Mouse (Mus musculus): Measurements from ENCODE around the gene Chst14. TPM values are rescaled to one million over a fixed set of nuclear protein-coding genes. Genes with fewer than 3 reads are reported as not detected.

The Chst14 gene
- polyA plus RNA-seq (2016; fragmentation: Nextera tagmentation; extraction: Ambion mirVana), result 18.3 and 18.4 TPM in 2 replicates

DNA sequence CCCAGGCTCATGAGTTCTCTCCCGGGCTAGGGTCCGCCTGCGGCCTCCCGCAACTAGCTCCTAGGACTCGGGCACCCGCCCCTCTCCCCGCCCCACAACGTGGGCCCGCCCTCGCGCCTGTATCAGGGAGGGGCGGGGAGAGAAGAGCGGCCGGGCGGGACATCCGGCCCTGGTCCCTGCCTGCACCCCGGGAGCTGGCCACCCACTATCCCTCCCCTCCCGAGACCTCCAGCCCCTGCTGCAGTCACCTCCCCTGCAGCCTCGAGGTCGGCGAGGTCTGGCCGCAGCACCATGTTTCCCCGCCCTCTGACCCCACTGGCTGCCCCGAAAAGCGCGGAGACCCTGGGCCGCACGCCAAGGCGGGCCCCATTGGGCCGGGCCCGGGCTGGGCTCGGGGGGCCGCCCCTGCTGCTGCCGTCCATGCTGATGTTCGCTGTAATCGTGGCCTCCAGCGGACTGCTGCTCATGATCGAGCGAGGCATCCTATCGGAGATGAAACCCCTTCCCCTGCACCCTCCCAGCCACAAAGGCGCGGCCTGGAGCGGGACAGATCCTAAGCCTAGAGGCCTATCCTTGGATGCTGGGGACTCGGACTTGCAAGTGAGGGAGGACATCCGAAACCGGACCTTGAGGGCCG is at the start of gene Chst14:
Chst14 (plus strand) TSS at position 136 of the 637 bp plus-strand sequence.
- ATAC-seq (ENCODE audit: low FRiP score, low read depth), result peak; percentile 90
- no peaks in the 10 kb centered on the region for H3K27me3 ChIP-seq (replicated peaks)
- peaks cover 25% of the 10 kb centered on the region for H3K4me1 ChIP-seq
- WGBS, result 1% methylated on average over 46 of the region's 47 CpGs
- no peak within 1 kb of the TSS for H3K27ac ChIP-seq
- H3K4me3 ChIP-seq, result peak within 1 kb of the TSS; percentile 66
- peak within 1 kb of the TSS; percentile 95 for H3K4me2 ChIP-seq (replicated peaks)
- peak within 1 kb of the TSS; percentile 83 for H3K9ac ChIP-seq
- H3K36me3 ChIP-seq, result peaks cover 22% of the 10 kb centered on the region
- H3K9me3 ChIP-seq, result no peaks in the 10 kb centered on the region

DNA sequence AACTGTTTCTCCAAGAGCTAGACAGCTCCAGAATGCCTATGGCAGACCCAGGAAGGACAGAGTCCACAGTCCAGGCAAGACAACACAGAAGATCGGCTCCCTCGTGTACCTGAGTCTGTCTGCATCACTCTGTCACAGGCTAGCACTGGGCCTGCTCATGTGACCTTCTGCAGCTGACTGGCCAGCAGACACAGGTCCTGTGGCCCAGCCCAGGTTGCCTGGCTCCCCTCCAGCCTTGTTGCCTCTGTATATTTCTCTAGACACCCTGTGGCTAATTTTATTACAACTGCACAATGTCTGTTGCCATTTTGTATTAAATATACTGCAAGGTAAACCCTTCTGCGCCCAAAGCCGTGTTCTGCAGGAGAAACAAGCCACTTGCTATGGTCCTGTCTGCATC is 45.3 kb upstream of the Chst14 start:
- Histone ChIP-seq H3K9me3 (no peaks in the 10 kb centered on the region), H3K9ac (no peak overlapping the region), H3K27me3 (replicated peaks) (0 out of 2 replicates have a peak, but pooled peaks cover 5% of the 10 kb centered on the region), H3K4me2 (replicated peaks) (no peak overlapping the region), H3K4me1 (peaks cover 6% of the 10 kb centered on the region; the same call in 1 of the 2 replicates), H3K27ac (no peak overlapping the region), H3K4me3 (no peak overlapping the region), H3K36me3 (peaks cover 29% of the 10 kb centered on the region)
- WGBS, result 88% methylated on average over 4 of the region's 4 CpGs
- no peak for ATAC-seq (ENCODE audit: low FRiP score, low read depth)

DNA sequence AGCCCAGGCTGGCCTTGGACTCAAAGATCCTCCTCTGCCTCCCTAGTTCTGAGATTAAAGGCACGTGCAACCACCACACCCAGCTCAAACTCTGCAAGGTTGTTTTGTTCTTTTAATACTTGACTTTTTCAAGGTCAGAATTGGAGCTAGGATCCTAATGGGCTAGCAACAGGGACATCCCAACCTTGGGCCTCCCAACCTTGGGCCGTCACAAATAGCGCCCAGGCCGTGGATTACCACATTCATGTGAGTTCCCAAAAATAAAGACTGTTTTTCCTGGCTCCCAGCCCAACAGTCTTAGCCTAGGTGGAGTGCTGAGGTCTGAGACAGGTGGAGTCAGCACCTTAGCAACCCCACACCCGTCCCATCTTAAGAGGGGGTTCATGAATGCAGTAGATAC is 44.3 kb upstream of the Chst14 start:
- peaks cover 6% of the 10 kb centered on the region; the same call in 1 of the 2 replicates for H3K4me1 ChIP-seq
- no peak overlapping the region for H3K4me3 ChIP-seq
- no peak for ATAC-seq (ENCODE audit: low FRiP score, low read depth)
- no peak overlapping the region for H3K9ac ChIP-seq
- H3K36me3 ChIP-seq, result peaks cover 21% of the 10 kb centered on the region
- H3K9me3 ChIP-seq, result no peaks in the 10 kb centered on the region
- 87% methylated on average over 5 of the region's 5 CpGs for whole genome bisulfite sequencing
- 0 out of 2 replicates have a peak, but pooled peaks cover 5% of the 10 kb centered on the region for H3K27me3 ChIP-seq (replicated peaks)
- no peak overlapping the region for H3K27ac ChIP-seq
- no peak overlapping the region for H3K4me2 ChIP-seq (replicated peaks)

DNA sequence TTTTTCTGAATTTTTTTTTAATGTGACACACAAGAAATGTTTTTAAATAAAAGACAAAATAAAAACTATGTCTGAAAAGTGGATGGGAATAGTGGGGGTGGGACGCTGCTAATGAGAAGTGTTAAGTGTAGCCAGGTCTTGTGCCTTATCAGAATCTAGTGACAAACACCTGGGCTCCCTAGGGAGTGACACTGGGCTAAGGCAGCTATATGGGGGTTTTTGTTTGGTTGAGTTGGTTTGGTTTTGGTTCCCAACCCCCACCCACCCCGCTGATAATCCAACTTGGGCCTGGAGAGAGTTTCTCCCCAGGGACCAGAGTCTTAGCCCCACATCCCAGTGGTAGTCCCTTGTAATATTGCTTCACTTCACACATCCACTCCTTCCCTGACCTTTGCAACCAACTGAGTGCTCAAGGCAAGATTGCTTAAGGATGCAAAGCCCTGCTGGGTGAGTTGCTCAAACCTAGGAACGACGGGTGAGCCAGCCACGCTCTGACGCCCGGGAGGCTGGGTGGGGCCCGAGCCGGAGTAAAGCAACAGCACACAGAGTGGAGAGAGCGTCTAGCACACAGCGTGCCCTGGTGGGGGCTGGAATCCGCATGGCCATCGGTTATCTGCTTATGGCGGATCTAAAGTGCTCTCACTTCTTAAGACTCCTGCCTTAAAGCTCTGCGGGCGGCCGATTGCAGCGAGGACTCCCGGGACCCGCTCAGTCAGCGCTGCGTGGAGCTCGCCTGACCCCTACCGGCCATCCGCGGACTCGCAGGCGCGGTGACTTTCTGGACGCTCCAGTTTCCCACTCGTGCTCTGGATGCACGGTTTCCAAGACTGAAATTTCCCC is 43.2 kb upstream of the Chst14 start:
- ATAC-seq (ENCODE audit: low FRiP score, low read depth), result peak; percentile 80
- Histone ChIP-seq H3K27ac (no peak overlapping the region), H3K36me3 (peaks cover 12% of the 10 kb centered on the region; the same call in 1 of the 2 replicates), H3K4me3 (peak overlapping the region; percentile 28; the same call in 1 of the 2 replicates), H3K9me3 (no peaks in the 10 kb centered on the region), H3K4me1 (peaks cover 6% of the 10 kb centered on the region; the same call in 1 of the 2 replicates), H3K27me3 (replicated peaks) (0 out of 2 replicates have a peak, but pooled peaks cover 5% of the 10 kb centered on the region), H3K4me2 (replicated peaks) (peak overlapping the region; percentile 73), H3K9ac (peak overlapping the region; percentile 40; the same call in 1 of the 2 replicates)
- 2% methylated on average over 32 of the region's 32 CpGs for WGBS

DNA sequence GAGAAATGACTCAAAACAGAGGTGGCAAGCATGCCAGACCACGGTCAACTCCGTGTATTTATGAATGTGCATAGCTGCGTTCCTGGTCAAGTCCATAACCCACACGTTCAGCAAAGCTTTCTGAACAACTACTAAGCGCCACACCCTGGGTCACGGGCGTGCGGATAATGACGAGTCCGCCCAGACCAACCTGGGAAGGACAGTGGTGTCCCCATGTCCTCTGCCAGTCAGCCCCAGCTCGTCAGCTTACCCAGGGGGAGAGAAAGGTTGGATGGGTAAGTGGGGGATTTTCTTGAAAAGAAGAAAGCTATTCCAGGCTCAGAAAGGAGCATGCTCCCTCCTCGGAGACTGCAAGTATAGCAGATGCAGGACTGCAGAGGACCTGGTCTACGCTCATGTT is 38.9 kb upstream of the Chst14 start:
- H3K36me3 ChIP-seq, result no peaks in the 10 kb centered on the region
- 82% methylated on average over 13 of the region's 13 CpGs for WGBS
- H3K27ac ChIP-seq, result no peak overlapping the region
- peaks cover 6% of the 10 kb centered on the region; the same call in 1 of the 2 replicates for H3K4me1 ChIP-seq
- no peak overlapping the region; the same call in 1 of the 2 replicates for H3K4me2 ChIP-seq (replicated peaks)
- no peak overlapping the region for H3K4me3 ChIP-seq
- H3K9me3 ChIP-seq, result no peaks in the 10 kb centered on the region
- no peak overlapping the region for H3K9ac ChIP-seq
- 0 out of 2 replicates have a peak, but pooled peaks cover 11% of the 10 kb centered on the region for H3K27me3 ChIP-seq (replicated peaks)
- no peak for ATAC-seq (ENCODE audit: low FRiP score, low read depth)

DNA sequence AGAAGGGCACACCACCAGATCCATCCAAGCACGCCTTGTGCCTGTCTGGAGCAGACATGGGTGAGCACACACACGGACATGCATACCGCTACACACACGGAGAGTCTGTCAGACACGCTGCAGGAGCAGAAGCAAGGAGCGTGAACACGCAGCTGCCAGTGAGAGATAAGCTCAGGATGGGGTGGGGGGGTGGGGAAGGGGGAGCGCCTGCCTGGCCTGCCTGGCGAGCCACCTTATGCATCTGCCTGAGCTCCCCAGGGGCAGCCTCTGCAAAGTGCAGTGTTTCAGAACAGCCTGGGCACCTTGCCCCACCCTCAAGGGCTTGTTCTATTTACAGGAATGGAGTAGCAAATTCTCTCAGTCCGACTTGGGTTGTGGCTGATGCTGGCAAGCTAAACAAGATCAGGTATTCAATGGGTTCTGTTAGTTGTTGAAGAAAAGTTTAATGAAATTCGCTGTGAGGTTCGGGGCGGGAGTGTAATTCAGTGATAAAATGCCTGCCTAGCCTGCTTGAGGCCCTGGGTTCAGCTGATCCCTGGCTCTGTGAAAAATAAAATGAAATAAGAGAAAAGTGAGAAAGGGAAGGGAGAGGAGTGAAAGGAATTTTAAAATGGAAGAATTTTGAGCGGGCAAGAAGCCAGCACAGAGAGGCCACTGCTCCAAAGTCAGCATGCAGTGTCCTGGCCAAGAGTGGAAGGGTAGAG is 38.3 kb upstream of the Chst14 start:
- H3K27me3 ChIP-seq (replicated peaks), result 0 out of 2 replicates have a peak, but pooled peaks cover 13% of the 10 kb centered on the region
- H3K9ac ChIP-seq, result no peak overlapping the region
- no peak for ATAC-seq (ENCODE audit: low FRiP score, low read depth)
- H3K4me1 ChIP-seq, result peaks cover 4% of the 10 kb centered on the region; the same call in 1 of the 2 replicates
- WGBS, result 42% methylated on average over 14 of the region's 14 CpGs
- no peak overlapping the region for H3K4me3 ChIP-seq
- H3K4me2 ChIP-seq (replicated peaks), result peak overlapping the region; percentile 33
- H3K27ac ChIP-seq, result no peak overlapping the region
- H3K36me3 ChIP-seq, result no peaks in the 10 kb centered on the region
- H3K9me3 ChIP-seq, result no peaks in the 10 kb centered on the region

DNA sequence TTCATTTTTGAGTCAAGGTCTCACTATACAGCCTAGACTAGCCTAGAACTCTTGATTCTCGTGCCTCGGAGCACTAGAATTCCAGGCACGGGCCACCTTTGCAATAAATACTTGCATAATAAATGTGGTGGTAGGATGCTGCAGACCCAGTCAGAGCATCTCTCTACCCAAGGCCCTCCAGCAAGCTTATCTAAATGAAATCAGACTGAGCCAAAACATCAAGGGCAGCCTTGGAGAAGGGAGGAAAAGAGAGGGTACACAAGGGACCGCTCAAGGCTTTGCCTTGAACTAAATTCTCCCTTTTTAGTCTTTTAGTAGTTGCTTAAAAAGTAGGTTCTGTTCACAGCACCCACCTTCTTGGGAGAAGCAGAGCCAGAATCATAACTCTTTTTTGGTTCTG is 35.1 kb upstream of the Chst14 start:
- Histone ChIP-seq H3K4me1 (peaks cover 4% of the 10 kb centered on the region), H3K9ac (no peak overlapping the region), H3K9me3 (no peaks in the 10 kb centered on the region), H3K27ac (no peak overlapping the region), H3K27me3 (replicated peaks) (peaks cover 33% of the 10 kb centered on the region), H3K4me2 (replicated peaks) (no peak overlapping the region), H3K4me3 (no peak overlapping the region), H3K36me3 (no peaks in the 10 kb centered on the region)
- 89% methylated on average over 4 of the region's 4 CpGs for WGBS
- no peak for ATAC-seq (ENCODE audit: low FRiP score, low read depth)

DNA sequence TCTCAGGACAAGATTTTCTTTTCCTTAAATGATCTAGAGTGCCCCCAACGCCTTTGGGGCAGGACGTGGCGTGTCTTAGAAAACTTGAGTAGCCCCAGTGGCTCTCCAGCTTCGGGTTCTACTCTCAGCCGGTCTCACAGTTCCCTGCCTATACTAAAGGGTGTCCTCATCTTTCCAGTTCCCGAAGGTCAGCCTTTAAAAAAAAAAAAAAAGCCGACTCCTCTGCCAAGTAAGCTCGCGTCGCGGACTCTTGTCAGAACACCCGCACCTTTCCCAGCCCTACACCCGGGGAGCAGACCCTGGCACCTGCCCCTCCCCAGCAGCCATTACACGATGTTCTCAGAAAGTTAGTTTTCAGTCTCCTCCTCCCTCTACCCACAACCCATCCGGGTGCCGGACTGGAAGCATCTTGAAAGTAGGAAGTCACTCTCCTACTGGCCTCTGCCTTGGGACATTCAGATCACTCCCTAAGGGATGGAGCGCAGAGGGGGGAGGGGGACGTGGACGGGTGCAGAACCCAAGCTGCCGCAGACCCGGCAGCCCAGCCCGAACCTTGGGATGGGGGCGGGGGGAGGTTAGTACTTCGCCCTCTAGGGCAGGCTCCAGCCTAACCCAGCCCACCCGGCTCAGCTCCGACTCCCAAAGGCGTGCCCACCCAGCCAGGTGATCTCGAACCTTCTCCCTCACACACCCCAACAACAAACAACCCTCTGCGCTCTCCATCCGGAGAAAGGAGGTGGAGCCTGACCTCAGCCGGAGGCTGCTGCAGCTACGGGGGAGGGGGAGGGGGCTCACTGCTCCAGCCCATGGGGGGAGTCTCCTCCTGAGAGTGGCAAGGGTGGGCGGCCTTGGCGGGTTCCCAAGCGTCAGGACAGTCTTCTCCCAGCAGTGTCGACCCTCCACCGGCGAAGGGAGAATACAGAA is 30.0 kb upstream of the Chst14 start:
- Histone ChIP-seq H3K4me3 (peak overlapping the region; percentile 38), H3K4me2 (replicated peaks) (peak overlapping the region; percentile 73), H3K4me1 (peaks cover 44% of the 10 kb centered on the region), H3K27ac (no peak overlapping the region), H3K36me3 (no peaks in the 10 kb centered on the region), H3K9ac (0 out of 2 replicates have a peak overlapping the region, but pooled peaks have one; percentile 47), H3K27me3 (replicated peaks) (peaks cover 76% of the 10 kb centered on the region), H3K9me3 (no peaks in the 10 kb centered on the region)
- ATAC-seq (ENCODE audit: low FRiP score, low read depth), result no peak
- WGBS, result under 1% methylated on average over 38 of the region's 38 CpGs

DNA sequence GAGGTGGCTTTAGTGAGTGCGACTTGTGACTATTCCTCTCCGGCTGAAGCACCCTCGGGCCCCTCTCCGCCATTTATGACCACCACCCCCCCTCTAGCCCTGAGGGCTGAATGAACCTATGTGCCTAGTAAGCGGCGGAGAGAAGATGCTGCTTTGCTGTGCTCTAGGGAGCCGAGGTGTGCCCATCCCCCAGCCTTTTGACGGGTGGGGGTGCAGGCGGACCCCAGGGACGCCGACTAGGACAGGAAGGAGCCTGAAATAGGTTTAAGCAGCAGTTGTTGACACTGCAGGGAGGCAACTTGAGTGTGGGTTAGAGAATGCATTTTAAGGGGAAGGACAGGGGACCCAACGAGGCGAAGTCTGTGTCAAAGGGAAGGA is 29.4 kb upstream of the Chst14 start:
- Histone ChIP-seq H3K4me2 (replicated peaks) (peak overlapping the region; percentile 73), H3K4me3 (peak overlapping the region; percentile 38), H3K9me3 (no peaks in the 10 kb centered on the region), H3K27ac (no peak overlapping the region), H3K4me1 (peaks cover 44% of the 10 kb centered on the region), H3K27me3 (replicated peaks) (peaks cover 74% of the 10 kb centered on the region), H3K9ac (0 out of 2 replicates have a peak overlapping the region, but pooled peaks have one; percentile 47), H3K36me3 (no peaks in the 10 kb centered on the region)
- ATAC-seq (ENCODE audit: low FRiP score, low read depth), result no peak
- WGBS, result under 1% methylated on average over 13 of the region's 13 CpGs

DNA sequence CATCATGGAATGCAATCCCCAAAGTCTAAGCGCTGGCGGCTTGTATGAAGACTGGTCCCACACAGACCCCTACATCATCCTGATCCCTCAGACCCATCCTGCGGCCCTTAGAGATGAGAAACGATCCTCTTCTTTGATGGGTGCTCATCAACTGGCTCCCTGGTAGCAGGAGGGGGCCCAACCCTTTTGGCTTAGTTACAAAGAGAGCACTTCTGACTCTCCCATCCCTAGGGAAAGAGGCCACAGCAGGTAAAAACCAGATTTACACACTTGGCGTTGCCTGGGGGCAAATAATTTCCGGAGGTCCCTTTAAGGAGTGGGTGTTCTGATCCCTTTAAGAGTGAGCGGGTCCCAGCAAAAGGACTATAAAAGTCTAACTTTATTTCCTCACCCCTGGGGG is 28.9 kb upstream of the Chst14 start:
- Histone ChIP-seq H3K9ac (0 out of 2 replicates have a peak overlapping the region, but pooled peaks have one; percentile 47), H3K4me1 (peaks cover 46% of the 10 kb centered on the region), H3K9me3 (no peaks in the 10 kb centered on the region), H3K27me3 (replicated peaks) (peaks cover 71% of the 10 kb centered on the region), H3K36me3 (no peaks in the 10 kb centered on the region), H3K4me2 (replicated peaks) (peak overlapping the region; percentile 73), H3K27ac (no peak overlapping the region), H3K4me3 (peak overlapping the region; percentile 38)
- no peak for ATAC-seq (ENCODE audit: low FRiP score, low read depth)
- 2% methylated on average over 7 of the region's 7 CpGs for WGBS

DNA sequence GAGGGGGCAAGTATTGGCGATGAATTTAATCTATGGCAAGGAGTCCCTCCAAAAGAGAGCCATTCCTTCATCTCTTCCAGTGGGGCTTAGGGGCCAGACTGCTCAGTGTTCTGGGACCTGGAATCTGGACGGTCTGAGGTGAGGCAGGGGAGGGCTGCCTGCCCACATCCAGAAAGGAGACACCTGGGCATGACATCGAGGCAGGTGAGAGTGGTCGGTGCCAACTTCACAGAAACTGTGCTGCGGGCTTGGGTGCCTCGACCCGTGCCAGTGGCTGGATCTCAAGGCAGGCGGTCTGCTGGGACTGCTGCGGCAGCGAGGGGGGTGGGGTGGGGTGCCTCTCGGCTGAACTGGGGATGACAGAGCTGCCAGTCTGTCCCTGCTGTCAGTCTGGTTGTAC is 28.5 kb upstream of the Chst14 start:
- ATAC-seq (ENCODE audit: low FRiP score, low read depth), result no peak
- no peak overlapping the region for H3K27ac ChIP-seq
- no peak overlapping the region for H3K4me3 ChIP-seq
- 0 out of 2 replicates have a peak overlapping the region, but pooled peaks have one; percentile 73 for H3K4me2 ChIP-seq (replicated peaks)
- WGBS, result under 1% methylated on average over 11 of the region's 11 CpGs
- peaks cover 50% of the 10 kb centered on the region for H3K4me1 ChIP-seq
- H3K9me3 ChIP-seq, result no peaks in the 10 kb centered on the region
- H3K9ac ChIP-seq, result no peak overlapping the region
- H3K27me3 ChIP-seq (replicated peaks), result peaks cover 69% of the 10 kb centered on the region
- H3K36me3 ChIP-seq, result no peaks in the 10 kb centered on the region
